In the genomic region with DNA sequence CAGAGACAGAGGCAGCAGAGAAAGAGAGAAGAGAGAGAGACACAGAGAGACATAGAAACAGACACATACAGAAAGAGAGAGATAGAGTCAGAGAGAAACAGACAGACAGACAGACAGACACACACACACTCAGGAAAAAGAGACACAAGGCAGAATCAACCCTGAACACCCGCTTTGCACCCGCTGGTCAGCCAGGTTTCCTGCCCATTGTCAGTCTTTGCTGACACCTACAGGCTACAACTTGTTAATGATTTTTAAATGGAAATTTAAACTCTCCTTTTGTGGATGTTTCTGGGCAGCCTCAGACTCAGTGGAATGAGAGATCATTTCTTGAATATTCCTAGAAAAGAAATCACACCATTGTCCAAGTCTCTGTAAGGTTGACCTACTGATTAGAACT, we compare ENCODE assay signal across 8 mouse cellular contexts. TPM values are rescaled to one million over a fixed set of nuclear protein-coding genes. Genes with fewer than 3 reads are reported as not detected.
A peak's percentile ranks its signal among the peaks of the same experiment; 100 is the strongest.
DNase-seq lines count a peak whose midpoint lies in the region; ATAC-seq lines count a peak whose summit lies in the region.

No protein-coding gene starts in this region.

- H3K4me2 ChIP-seq in forebrain, embryonic 12.5 days = no peak overlapping the region
- H3K4me2 ChIP-seq in forebrain, embryonic 15.5 days (replicated peaks) = no peak overlapping the region
- H3K4me2 ChIP-seq in intestine, embryonic 15.5 days (replicated peaks) = no peak overlapping the region

- H3K4me3 ChIP-seq in forebrain, embryonic 12.5 days (replicated peaks) = no peak overlapping the region
- no peak overlapping the region for H3K4me3 ChIP-seq in forebrain, embryonic 15.5 days
- no peak overlapping the region for H3K4me3 ChIP-seq in intestine, embryonic 15.5 days (replicated peaks)

- no peak for ATAC-seq in forebrain, embryonic 12.5 days (ENCODE audit: low FRiP score)
- ATAC-seq in forebrain, embryonic 15.5 days (replicated peaks) = no peak
- ATAC-seq in megakaryocyte, adult 5-6 weeks (ENCODE audit: poor library complexity, severe bottlenecking) = peak; percentile 56
- no peak for ATAC-seq in intestine, embryonic 15.5 days

- peak; percentile 13 for DNase-seq in ovary, postnatal 14 days (ENCODE audit: low spot score)
- no peak for DNase-seq in ovary, postnatal 10 days (ENCODE audit: low spot score)
- DNase-seq in brain, adult 2 months (ENCODE audit: low read depth, low spot score) = peak; percentile 60
- peak; percentile 80 for DNase-seq in induced T-regulatory cell, adult 2 months (ENCODE audit: low read depth)

- H3K9ac ChIP-seq in forebrain, embryonic 12.5 days = 0 out of 2 replicates have a peak overlapping the region, but pooled peaks have one; percentile 14
- no peak overlapping the region for H3K9ac ChIP-seq in forebrain, embryonic 15.5 days (replicated peaks)
- H3K9ac ChIP-seq in intestine, embryonic 15.5 days = no peak overlapping the region

- no peaks in the 10 kb centered on the region for H3K36me3 ChIP-seq in forebrain, embryonic 12.5 days (replicated peaks)
- H3K36me3 ChIP-seq in forebrain, embryonic 15.5 days = no peaks in the 10 kb centered on the region
- no peaks in the 10 kb centered on the region for H3K36me3 ChIP-seq in intestine, embryonic 15.5 days

- peaks cover 15% of the 10 kb centered on the region; the same call in 1 of the 2 replicates for H3K27me3 ChIP-seq in forebrain, embryonic 12.5 days
- H3K27me3 ChIP-seq in forebrain, embryonic 15.5 days = no peaks in the 10 kb centered on the region
- H3K27me3 ChIP-seq in intestine, embryonic 15.5 days (replicated peaks) = no peaks in the 10 kb centered on the region

- peaks cover 9% of the 10 kb centered on the region; the same call in 1 of the 2 replicates for H3K9me3 ChIP-seq in forebrain, embryonic 12.5 days
- no peaks in the 10 kb centered on the region for H3K9me3 ChIP-seq in forebrain, embryonic 15.5 days
- H3K9me3 ChIP-seq in intestine, embryonic 15.5 days = no peaks in the 10 kb centered on the region

- no peak overlapping the region for H3K27ac ChIP-seq in forebrain, embryonic 12.5 days
- no peak overlapping the region for H3K27ac ChIP-seq in forebrain, embryonic 15.5 days (replicated peaks)
- no peak overlapping the region for H3K27ac ChIP-seq in intestine, embryonic 15.5 days

- H3K4me1 ChIP-seq in forebrain, embryonic 12.5 days = no peaks in the 10 kb centered on the region
- no peaks in the 10 kb centered on the region for H3K4me1 ChIP-seq in forebrain, embryonic 15.5 days
- H3K4me1 ChIP-seq in intestine, embryonic 15.5 days (replicated peaks) = no peaks in the 10 kb centered on the region

- WGBS in forebrain, embryonic 12.5 days = 0% methylated on average over 2 of the region's 2 CpGs
- WGBS in forebrain, embryonic 15.5 days = 2% methylated on average over 2 of the region's 2 CpGs
- WGBS in intestine, embryonic 15.5 days = 0% methylated on average over 2 of the region's 2 CpGs

RNA-seq across cellular contexts. Expression of a gene that starts 16.4 kb away (rescaled TPM):
- polyA plus RNA-seq in forebrain, embryonic 12.5 days (2016; fragmentation: Nextera tagmentation; extraction: Ambion mirVana) = 0.38 and 0.69 TPM in 2 replicates
- polyA plus RNA-seq in forebrain, embryonic 15.5 days (2015; fragmentation: Nextera tagmentation; extraction: Ambion mirVana) = 0.88 and 0.91 TPM in 2 replicates
- total RNA-seq in megakaryocyte, adult 5-6 weeks (2015) = 105 and 109 TPM in 2 replicates
- 110 and 132 TPM in 2 replicates for total RNA-seq in megakaryocyte, adult 5-6 weeks (2017)
- polyA plus RNA-seq in intestine, embryonic 15.5 days (2015; fragmentation: Nextera tagmentation; extraction: Ambion mirVana) = 3.2 TPM in 2 replicates

RNA-seq across cellular contexts. Expression of a gene that starts 18.1 kb away (rescaled TPM):
- polyA plus RNA-seq in forebrain, embryonic 12.5 days (2016; fragmentation: Nextera tagmentation; extraction: Ambion mirVana) = 1.3 and 2.2 TPM in 2 replicates
- polyA plus RNA-seq in forebrain, embryonic 15.5 days (2015; fragmentation: Nextera tagmentation; extraction: Ambion mirVana) = 1.5 and 1.6 TPM in 2 replicates
- 43.4 and 46.2 TPM in 2 replicates for total RNA-seq in megakaryocyte, adult 5-6 weeks (2015)
- 96.5 and 101 TPM in 2 replicates for total RNA-seq in megakaryocyte, adult 5-6 weeks (2017)
- 6.2 and 6.9 TPM in 2 replicates for polyA plus RNA-seq in intestine, embryonic 15.5 days (2015; fragmentation: Nextera tagmentation; extraction: Ambion mirVana)

RNA-seq across cellular contexts. Expression of a gene that starts 18.3 kb away (rescaled TPM):
- polyA plus RNA-seq in forebrain, embryonic 12.5 days (2016; fragmentation: Nextera tagmentation; extraction: Ambion mirVana) = 0.78 and 1.1 TPM in 2 replicates
- polyA plus RNA-seq in forebrain, embryonic 15.5 days (2015; fragmentation: Nextera tagmentation; extraction: Ambion mirVana) = 0.73 and 1.1 TPM in 2 replicates
- 142 and 149 TPM in 2 replicates for total RNA-seq in megakaryocyte, adult 5-6 weeks (2015)
- 78.7 and 125 TPM in 2 replicates for total RNA-seq in megakaryocyte, adult 5-6 weeks (2017)
- 9.3 and 9.4 TPM in 2 replicates for polyA plus RNA-seq in intestine, embryonic 15.5 days (2015; fragmentation: Nextera tagmentation; extraction: Ambion mirVana)

RNA-seq across cellular contexts. Expression of a gene that starts 26.2 kb away (rescaled TPM):
- not detected in 2 replicates for polyA plus RNA-seq in forebrain, embryonic 12.5 days (2016; fragmentation: Nextera tagmentation; extraction: Ambion mirVana)
- polyA plus RNA-seq in forebrain, embryonic 15.5 days (2015; fragmentation: Nextera tagmentation; extraction: Ambion mirVana) = 1.0 and 1.4 TPM in 2 replicates
- total RNA-seq in megakaryocyte, adult 5-6 weeks (2015) = 8.9 and 9.6 TPM in 2 replicates
- total RNA-seq in megakaryocyte, adult 5-6 weeks (2017) = 12.4 and 18.3 TPM in 2 replicates
- polyA plus RNA-seq in intestine, embryonic 15.5 days (2015; fragmentation: Nextera tagmentation; extraction: Ambion mirVana) = 0.68 and 0.83 TPM in 2 replicates

RNA-seq across cellular contexts. Expression of a gene that starts 28.2 kb away (rescaled TPM):
- 0.53 and 1.7 TPM in 2 replicates for polyA plus RNA-seq in forebrain, embryonic 12.5 days (2016; fragmentation: Nextera tagmentation; extraction: Ambion mirVana)
- 2.3 and 2.6 TPM in 2 replicates for polyA plus RNA-seq in forebrain, embryonic 15.5 days (2015; fragmentation: Nextera tagmentation; extraction: Ambion mirVana)
- total RNA-seq in megakaryocyte, adult 5-6 weeks (2015) = 230 and 263 TPM in 2 replicates
- 339 and 455 TPM in 2 replicates for total RNA-seq in megakaryocyte, adult 5-6 weeks (2017)
- 15.5 and 16.9 TPM in 2 replicates for polyA plus RNA-seq in intestine, embryonic 15.5 days (2015; fragmentation: Nextera tagmentation; extraction: Ambion mirVana)
